Mouse (Mus musculus) cortical plate, adult 2 months (tissue): Measurements from ENCODE around the gene Lpcat2. TPM values are rescaled to one million over a fixed set of nuclear protein-coding genes. Genes with fewer than 3 reads are reported as not detected.

ENCODE experiments used
- H3K27ac ChIP-seq: fragments of 200-500 bp; 2 replicates; pipeline ENCODE4 v1.5.1; 2012; ENCODE audit warnings: low read length, control low read depth, inconsistent platforms; ENCODE audit not compliant: insufficient read depth
- H3K4me1 ChIP-seq: fragments of 200-500 bp; 2 replicates; pipeline ENCODE4 v1.6.1; 2011; ENCODE audit warnings: low read length; ENCODE audit not compliant: control insufficient read depth, insufficient read depth
- H3K4me3 ChIP-seq: fragments of 200-500 bp; 2 replicates; pipeline ENCODE4 v1.5.1; 2011; ENCODE audit warnings: mild to moderate bottlenecking, low read length, control low read depth; ENCODE audit not compliant: insufficient read depth
- CTCF ChIP-seq: fragments of 200-500 bp; IDR thresholded peaks from 2 replicates; pipeline ENCODE4 v1.5.1; 2011; ENCODE audit warnings: mild to moderate bottlenecking, control low read depth, low read length; ENCODE audit not compliant: insufficient read depth; ENCODE audit errors: extremely low read depth
- POLR2A ChIP-seq: fragments of 200-500 bp; IDR thresholded peaks from 2 replicates; pipeline ENCODE4 v1.6.1; 2011; ENCODE audit warnings: mild to moderate bottlenecking, low read length, control low read depth; ENCODE audit not compliant: insufficient read depth; ENCODE audit errors: extremely low read depth
- polyA plus RNA-seq: library from polyadenylated mRNA; depleted of rRNA; stranded (reverse); fragments of >200 nt; gene quantifications from 2 replicates; pipeline ENCODE4 v1.2.3, GENCODE M21; 2012; rRNA removed

Gene Lpcat2
- 13.7 and 17.0 TPM in 2 replicates for polyA plus RNA-seq

GRCm38 (mm10) chr8:92855171-92855894 is at the start of gene Lpcat2:
TSS of gene Lpcat2 (plus strand) at chr8:92855339.
- TF ChIP-seq CTCF = no peak
- TF ChIP-seq POLR2A = 0 out of 2 replicates have a peak, but pooled peaks have one; percentile 38
- H3K4me3 ChIP-seq = peak within 1 kb of the TSS; percentile 81
- H3K4me1 ChIP-seq = no peaks in the 10 kb centered on the region
- H3K27ac ChIP-seq = peak within 1 kb of the TSS; percentile 63

GRCm38 (mm10) chr8:92812773-92813172 is 42.4 kb upstream of the Lpcat2 start:
- TF ChIP-seq POLR2A (no peak), CTCF (no peak)
- Histone ChIP-seq H3K4me3 (no peak overlapping the region), H3K27ac (no peak overlapping the region), H3K4me1 (no peaks in the 10 kb centered on the region)

- Histone ChIP-seq H3K4me1 (no peaks in the 10 kb centered on the region), H3K27ac (no peak overlapping the region), H3K4me3 (no peak overlapping the region)
- TF ChIP-seq CTCF = no peak
- TF ChIP-seq POLR2A = no peak
Measured at GRCm38 (mm10) chr8:92815661-92816060, 39.5 kb upstream of the Lpcat2 start.

GRCm38 (mm10) chr8:92817928-92818818 is 37.0 kb upstream of the Lpcat2 start:
- Histone ChIP-seq H3K27ac (no peak overlapping the region), H3K4me3 (no peak overlapping the region), H3K4me1 (no peaks in the 10 kb centered on the region)
- TF ChIP-seq CTCF = peak; percentile 100
- TF ChIP-seq POLR2A = no peak

- Histone ChIP-seq H3K4me1 (no peaks in the 10 kb centered on the region), H3K4me3 (no peak overlapping the region), H3K27ac (no peak overlapping the region)
- TF ChIP-seq POLR2A (no peak), CTCF (no peak)
Measured at GRCm38 (mm10) chr8:92821151-92821550, 34.0 kb upstream of the Lpcat2 start.

- Histone ChIP-seq H3K4me3 (no peak overlapping the region), H3K27ac (no peak overlapping the region), H3K4me1 (no peaks in the 10 kb centered on the region)
- TF ChIP-seq POLR2A (no peak), CTCF (no peak)
Measured at GRCm38 (mm10) chr8:92822386-92822785, 32.8 kb upstream of the Lpcat2 start.

- TF ChIP-seq POLR2A (no peak), CTCF (no peak)
- Histone ChIP-seq H3K4me1 (no peaks in the 10 kb centered on the region), H3K4me3 (no peak overlapping the region), H3K27ac (no peak overlapping the region)
Measured at GRCm38 (mm10) chr8:92825991-92826390, 29.1 kb upstream of the Lpcat2 start.

- no peak for TF ChIP-seq POLR2A
- TF ChIP-seq CTCF = no peak
- H3K4me3 ChIP-seq = 0 out of 2 replicates have a peak within 1 kb of the TSS, but pooled peaks have one; percentile 2
- no peak within 1 kb of the TSS for H3K27ac ChIP-seq
Measured at GRCm38 (mm10) chr8:92827243-92828034, 27.7 kb upstream of the Lpcat2 start, which contains the start of gene Mmp2. TSS of gene Mmp2 (plus strand) at chr8:92827291.

GRCm38 (mm10) chr8:92828251-92828743 is 26.8 kb upstream of the Lpcat2 start:
- H3K4me1 ChIP-seq = no peaks in the 10 kb centered on the region
- H3K27ac ChIP-seq = no peak overlapping the region
- H3K4me3 ChIP-seq = no peak overlapping the region
- TF ChIP-seq POLR2A (no peak), CTCF (no peak)

More at GRCm38 (mm10) chr8:92827243-92828034, 27.7 kb upstream of the Lpcat2 start, which contains the start of gene Mmp2:
- H3K4me1 ChIP-seq = no peaks in the 10 kb centered on the region
